Mouse (Mus musculus) erythroblast, embryonic 14.5 days (primary cell): ENCODE measurements around the gene Ankef1.

Experiments
- GATA1 ChIP-seq: IDR thresholded peaks from 2 replicates; pipeline ENCODE4 v1.6.1; 2012; ENCODE audit warnings: low read length, inconsistent platforms, mixed read lengths
- TAL1 ChIP-seq: IDR thresholded peaks from 3 replicates; pipeline ENCODE4 v1.6.1; 2012; ENCODE audit warnings: low read length, inconsistent platforms, mixed read lengths

DNA sequence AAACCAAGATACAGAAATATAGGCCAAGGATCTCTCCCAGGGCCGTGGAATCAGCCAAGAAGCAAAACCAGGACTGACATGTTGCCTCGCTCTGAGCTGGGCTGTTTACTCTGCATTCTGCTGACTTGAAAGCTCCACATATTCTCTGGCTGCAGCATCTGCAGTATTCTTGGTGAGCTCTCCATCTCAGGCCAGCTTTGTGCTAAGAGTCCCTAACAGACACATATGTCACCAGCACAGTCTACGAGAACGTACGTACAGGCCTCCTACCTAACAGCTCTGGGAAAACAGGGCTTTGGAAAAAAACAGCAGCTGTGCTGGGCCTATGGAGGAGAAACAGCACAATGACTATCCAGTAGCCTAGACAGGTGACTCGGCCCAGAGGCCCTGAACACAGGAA, 97.0 kb downstream of the Ankef1 start:
- TF ChIP-seq GATA1 (no peak), TAL1 (no peak)
